8 mouse cellular contexts compared by ENCODE assay signal in genomic region chr3:153943003-153943640, GRCm38 (mm10). TPM values are rescaled to one million over a fixed set of nuclear protein-coding genes. Genes with fewer than 3 reads are reported as not detected.
DNase-seq lines count a peak whose midpoint lies in the region; ATAC-seq and TF ChIP-seq lines count a peak whose summit lies in the region.

No protein-coding gene starts in this region.

- no peak for TF ChIP-seq CTCF in kidney, adult 2 months (conservative IDR thresholded peaks at IDR 0.05; ENCODE audit: insufficient read depth, insufficient read length, low read depth, low read length)

- peaks cover 3% of the 10 kb centered on the region for H3K36me3 ChIP-seq in kidney, adult 2 months (ENCODE audit: control insufficient read depth, insufficient read depth, low read length)
- peaks cover 28% of the 10 kb centered on the region for H3K36me3 ChIP-seq in hindbrain, embryonic 10.5 days
- H3K36me3 ChIP-seq in midbrain, embryonic 11.5 days (ENCODE audit: control insufficient read depth, insufficient read depth, low read length), result no peaks in the 10 kb centered on the region

- no peaks in the 10 kb centered on the region for H3K9me3 ChIP-seq in hindbrain, embryonic 10.5 days
- H3K9me3 ChIP-seq in midbrain, embryonic 11.5 days (ENCODE audit: control insufficient read depth, low read length), result no peaks in the 10 kb centered on the region

- 14% methylated on average over 12 of the region's 12 CpGs for WGBS in kidney, adult 2 months
- 64% methylated on average over 12 of the region's 12 CpGs for WGBS in hindbrain, embryonic 10.5 days
- WGBS in midbrain, embryonic 11.5 days, result 56% methylated on average over 12 of the region's 12 CpGs

- peak overlapping the region; percentile 87; the same call in 1 of the 2 replicates for H3K27ac ChIP-seq in kidney, adult 2 months (ENCODE audit: insufficient read depth, low read depth, low read length)
- no peak overlapping the region for H3K27ac ChIP-seq in hindbrain, embryonic 10.5 days
- no peak overlapping the region for H3K27ac ChIP-seq in midbrain, embryonic 11.5 days (ENCODE audit: low read depth, low read length)

- H3K9ac ChIP-seq in midbrain, embryonic 11.5 days (ENCODE audit: low read length), result no peak overlapping the region; the same call in 1 of the 2 replicates

- TF ChIP-seq POLR2A in kidney, adult 2 months (IDR thresholded peaks at IDR 0.05; ENCODE audit: low read depth, low read length), result no peak

- H3K4me1 ChIP-seq in kidney, adult 2 months (ENCODE audit: control insufficient read depth, insufficient read depth, low read length), result peaks cover 9% of the 10 kb centered on the region
- peaks cover 21% of the 10 kb centered on the region for H3K4me1 ChIP-seq in hindbrain, embryonic 10.5 days (replicated peaks)
- peaks cover 8% of the 10 kb centered on the region for H3K4me1 ChIP-seq in midbrain, embryonic 11.5 days (ENCODE audit: control insufficient read depth, insufficient read depth, low read length)

- H3K4me3 ChIP-seq in kidney, adult 2 months (ENCODE audit: insufficient read depth, low read depth, low read length), result peak overlapping the region; percentile 43
- H3K4me3 ChIP-seq in hindbrain, embryonic 10.5 days, result peak overlapping the region; percentile 72
- peak overlapping the region; percentile 76 for H3K4me3 ChIP-seq in midbrain, embryonic 11.5 days (ENCODE audit: low read depth, low read length)

- H3K4me2 ChIP-seq in midbrain, embryonic 11.5 days, result peak overlapping the region; percentile 75

- DNase-seq in kidney, adult 2 months, result peak; percentile 67
- no peak for DNase-seq in kidney, postnatal 10 days
- DNase-seq in adipocyte (ENCODE audit: low spot score), result peak; percentile 79
- DNase-seq in hindbrain, embryonic 10.5 days (ENCODE audit: low spot score), result no peak
- no peak for DNase-seq in midbrain, embryonic 11.5 days (ENCODE audit: low spot score, missing footprints)
- no peak for DNase-seq in cerebellum, adult 11 months
- no peak for DNase-seq in T-cell, adult 2 months (ENCODE audit: low spot score)
- DNase-seq in frontal cortex, postnatal 10 days (ENCODE audit: low spot score in 2 of 2), result no peak

- no peaks in the 10 kb centered on the region for H3K27me3 ChIP-seq in kidney, adult 2 months (replicated peaks; ENCODE audit: control insufficient read depth, insufficient read depth, low read length)
- H3K27me3 ChIP-seq in hindbrain, embryonic 10.5 days (ENCODE audit: insufficient read depth, poor library complexity, severe bottlenecking), result no peaks in the 10 kb centered on the region
- H3K27me3 ChIP-seq in midbrain, embryonic 11.5 days (ENCODE audit: control insufficient read depth, insufficient read depth, low read length), result no peaks in the 10 kb centered on the region

- ATAC-seq in midbrain, embryonic 11.5 days (ENCODE audit: low FRiP score), result no peak

RNA-seq across cellular contexts. Expression of gene Acadm, which starts 1.3 kb away (rescaled TPM):
- polyA plus RNA-seq in kidney, adult 2 months (2012; rRNA removed), result 383 and 404 TPM in 2 replicates
- polyA plus RNA-seq in hindbrain, embryonic 10.5 days (2016; fragmentation: Nextera tagmentation; extraction: Ambion mirVana), result 43.1 and 51.4 TPM in 2 replicates
- 53.5 and 55.8 TPM in 2 replicates for polyA plus RNA-seq in midbrain, embryonic 11.5 days (2014; fragmentation: Nextera tagmentation; extraction: Ambion mirVana)

RNA-seq across cellular contexts. Expression of gene Slc44a5, which starts 30.1 kb away (rescaled TPM):
- 0.03 TPM in 1 of 2 replicates, not detected in the other for polyA plus RNA-seq in kidney, adult 2 months (2012; rRNA removed)
- 4.5 and 7.6 TPM in 2 replicates for polyA plus RNA-seq in hindbrain, embryonic 10.5 days (2016; fragmentation: Nextera tagmentation; extraction: Ambion mirVana)
- 4.6 and 5.4 TPM in 2 replicates for polyA plus RNA-seq in midbrain, embryonic 11.5 days (2014; fragmentation: Nextera tagmentation; extraction: Ambion mirVana)

RNA-seq across cellular contexts. Expression of gene Rabggtb, which starts 30.3 kb away (rescaled TPM):
- 45.7 and 50.9 TPM in 2 replicates for polyA plus RNA-seq in kidney, adult 2 months (2012; rRNA removed)
- polyA plus RNA-seq in hindbrain, embryonic 10.5 days (2016; fragmentation: Nextera tagmentation; extraction: Ambion mirVana), result 31.3 and 44.6 TPM in 2 replicates
- polyA plus RNA-seq in midbrain, embryonic 11.5 days (2014; fragmentation: Nextera tagmentation; extraction: Ambion mirVana), result 43.9 and 45.4 TPM in 2 replicates

RNA-seq across cellular contexts. Expression of gene Msh4, which starts 37.2 kb away (rescaled TPM):
- 0.04 and 0.06 TPM in 2 replicates for polyA plus RNA-seq in kidney, adult 2 months (2012; rRNA removed)
- polyA plus RNA-seq in hindbrain, embryonic 10.5 days (2016; fragmentation: Nextera tagmentation; extraction: Ambion mirVana), result 0.09 and 0.10 TPM in 2 replicates
- 0.12 TPM in 1 of 2 replicates, not detected in the other for polyA plus RNA-seq in midbrain, embryonic 11.5 days (2014; fragmentation: Nextera tagmentation; extraction: Ambion mirVana)

Comparison
In these comparisons a context has a peak if more than half of its experiments do, and no peak if none do; other contexts are left out.
1. DNase-seq: peak in kidney, adult 2 months (single experiment) and adipocyte (single experiment); none in kidney, postnatal 10 days (single experiment), hindbrain, embryonic 10.5 days (single experiment), midbrain, embryonic 11.5 days (single experiment), cerebellum, adult 11 months (single experiment), T-cell, adult 2 months (single experiment) and frontal cortex, postnatal 10 days (0 of 2).
2. Peak in every context shown above with its lines, with median percentiles within 50 percentile points of each other: H3K4me3 ChIP-seq.